Mouse (Mus musculus): ENCODE measurements around the gene Fgl2.
"Not testable (repeated sequence)": the region's sequence is repeated elsewhere in the genome, so short reads cannot be mapped to it uniquely, and the experiment has no call there.

Gene Fgl2

GRCm38 (mm10) chr5:21372493-21373179, at the start of gene Fgl2:
TSS of gene Fgl2 (plus strand) at chr5:21372642.
- in situ Hi-C loops (cut with MboI; ENCODE audit: low sequenced_read_pairs): no loop called here

GRCm38 (mm10) chr5:21326494-21326893, 45.9 kb upstream of the Fgl2 start:
- in situ Hi-C loops (cut with MboI; ENCODE audit: low sequenced_read_pairs): loop anchor here (10.0 kb wide), 1 partner anchor 88 kb away; no protein-coding TSS in a partner anchor

GRCm38 (mm10) chr5:21328560-21328959, 43.9 kb upstream of the Fgl2 start:
- in situ Hi-C loops (cut with MboI; ENCODE audit: low sequenced_read_pairs): loop anchor here (10.0 kb wide), 1 partner anchor 86 kb away; no protein-coding TSS in a partner anchor

DNA sequence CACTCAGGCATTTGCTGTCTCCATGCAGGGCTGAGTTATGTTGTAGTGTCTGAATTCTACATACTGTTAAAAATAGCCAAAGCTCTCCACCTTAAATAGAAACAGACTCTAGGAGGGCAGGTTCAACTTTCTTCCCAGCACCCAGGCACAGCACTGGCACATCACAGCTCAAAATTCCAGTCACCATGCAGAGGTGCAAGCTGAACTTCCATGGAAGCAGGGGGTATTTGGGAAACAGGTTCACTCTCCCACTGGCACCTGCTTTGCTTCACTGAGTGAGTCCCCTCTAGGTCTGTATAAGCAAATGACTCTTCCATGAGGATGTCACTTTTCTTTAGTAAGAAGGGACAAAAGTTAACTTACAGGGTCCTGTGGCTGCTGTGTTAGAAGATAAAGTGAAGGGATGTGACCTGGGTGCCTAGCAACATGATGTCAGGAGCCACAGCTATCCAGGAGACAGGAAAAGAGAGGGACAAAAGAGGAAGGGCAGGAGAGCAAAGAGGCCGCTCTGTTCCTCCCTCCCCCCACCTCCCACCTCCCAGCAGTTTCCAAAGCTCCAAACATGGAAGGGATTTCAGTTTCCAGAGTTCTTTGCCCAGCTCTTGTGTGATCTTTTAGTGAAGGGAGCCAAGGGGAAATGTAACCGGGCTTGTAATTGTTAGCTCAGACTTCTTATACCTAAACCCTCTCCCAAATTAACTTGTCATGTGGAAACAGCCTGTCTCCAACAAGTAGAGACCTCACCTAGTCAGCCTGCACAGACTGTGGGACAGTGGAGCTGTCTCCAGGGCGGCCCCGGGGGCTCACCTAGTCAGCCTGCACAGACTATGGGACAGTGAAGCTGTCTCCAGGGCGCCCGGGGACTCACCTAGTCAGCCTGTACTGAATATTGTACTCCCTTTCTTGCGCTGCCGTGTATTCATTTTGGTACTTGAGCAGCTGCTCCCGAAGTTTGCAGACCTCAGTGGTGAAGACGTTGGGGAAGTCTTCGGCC, 42.5 kb upstream of the Fgl2 start:
- in situ Hi-C loops (cut with MboI; ENCODE audit: low sequenced_read_pairs): loop anchor here (10.0 kb wide), 1 partner anchor 85 kb away; no protein-coding TSS in a partner anchor

DNA sequence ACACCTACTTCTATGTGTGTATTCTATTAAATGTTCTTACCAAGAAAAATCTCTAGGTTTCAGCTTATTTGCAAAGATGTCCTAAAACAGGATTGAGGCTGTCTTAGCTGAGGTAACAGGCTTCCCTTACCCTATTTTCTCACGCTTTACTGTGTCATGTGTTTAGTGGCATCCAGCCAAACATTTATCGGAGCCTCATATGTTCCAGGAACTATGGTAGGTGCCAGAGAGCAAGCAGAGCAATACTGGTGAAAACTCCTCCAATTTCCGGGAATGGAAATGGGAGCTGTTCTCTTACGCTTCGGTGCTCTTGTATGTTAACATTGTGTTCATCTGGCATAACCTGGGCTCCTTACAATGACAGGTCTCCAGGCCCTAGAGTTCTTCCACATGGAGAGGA, 40.8 kb upstream of the Fgl2 start:
- in situ Hi-C loops (cut with MboI; ENCODE audit: low sequenced_read_pairs): no loop called here

DNA sequence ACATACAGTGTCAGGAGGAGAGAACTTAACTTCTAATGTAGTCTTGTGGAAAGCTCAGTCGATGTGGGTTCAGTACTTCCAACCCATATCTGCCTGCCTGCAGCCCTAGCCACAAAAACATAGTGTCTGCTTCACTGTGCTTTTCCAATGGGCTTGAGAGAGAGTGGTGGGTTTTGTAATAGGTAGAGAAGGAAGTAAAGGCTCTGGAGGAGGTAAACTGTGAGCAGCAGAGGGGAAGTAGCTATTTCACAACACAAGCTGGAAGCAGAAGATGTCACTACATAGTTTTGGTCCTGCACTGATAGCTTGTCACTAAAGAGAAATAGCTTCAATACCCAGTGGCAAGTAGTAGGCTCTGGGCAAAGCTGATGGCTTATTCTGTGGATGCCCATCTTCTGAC, 40.3 kb upstream of the Fgl2 start:
- in situ Hi-C loops (cut with MboI; ENCODE audit: low sequenced_read_pairs): no loop called here

- in situ Hi-C loops (cut with MboI; ENCODE audit: low sequenced_read_pairs): not testable (repeated sequence)
Measured at GRCm38 (mm10) chr5:21342265-21342664, 30.2 kb upstream of the Fgl2 start.

GRCm38 (mm10) chr5:21348366-21348765, 24.1 kb upstream of the Fgl2 start:
- in situ Hi-C loops (cut with MboI; ENCODE audit: low sequenced_read_pairs): no loop called here

- in situ Hi-C loops (cut with MboI; ENCODE audit: low sequenced_read_pairs): no loop called here
Measured at GRCm38 (mm10) chr5:21351678-21352077, 20.8 kb upstream of the Fgl2 start.

DNA sequence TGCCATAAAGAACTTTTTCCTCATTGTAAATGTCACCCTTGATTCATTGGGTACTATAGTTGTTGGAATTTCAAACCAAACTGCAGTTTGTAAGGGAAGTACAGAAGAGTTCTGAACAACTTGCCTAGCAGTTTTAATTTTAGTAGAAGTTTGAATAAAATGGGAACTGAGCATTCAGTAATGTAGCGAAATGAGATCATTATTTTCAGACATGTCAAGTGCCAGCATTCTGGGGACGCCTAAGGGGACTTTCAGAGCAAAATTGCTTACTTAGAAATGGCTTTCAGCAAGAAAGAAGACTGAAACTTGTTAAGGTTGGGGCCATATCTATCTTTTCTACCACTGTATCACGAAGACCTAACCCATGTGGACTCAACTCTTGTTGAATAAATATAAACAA, 13.8 kb upstream of the Fgl2 start:
- in situ Hi-C loops (cut with MboI; ENCODE audit: low sequenced_read_pairs): no loop called here

DNA sequence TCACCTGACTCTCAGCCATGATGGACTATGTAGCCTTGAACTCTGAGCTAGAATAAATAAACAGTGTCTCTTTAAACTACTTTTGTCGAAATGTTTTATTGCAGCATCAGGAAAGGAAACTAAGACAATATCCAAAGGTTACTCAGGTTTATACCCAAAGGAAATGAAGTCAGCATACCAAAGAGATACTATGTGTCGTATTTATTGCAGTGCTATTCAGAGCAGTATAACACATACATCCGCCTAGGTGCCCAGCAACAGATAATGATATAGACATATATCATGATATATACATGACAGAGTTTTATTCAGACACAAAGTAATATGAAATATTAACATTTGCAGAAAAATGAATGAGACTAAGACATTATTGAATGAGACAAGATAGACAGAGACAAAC, 9.1 kb upstream of the Fgl2 start:
- in situ Hi-C loops (cut with MboI; ENCODE audit: low sequenced_read_pairs): no loop called here

DNA sequence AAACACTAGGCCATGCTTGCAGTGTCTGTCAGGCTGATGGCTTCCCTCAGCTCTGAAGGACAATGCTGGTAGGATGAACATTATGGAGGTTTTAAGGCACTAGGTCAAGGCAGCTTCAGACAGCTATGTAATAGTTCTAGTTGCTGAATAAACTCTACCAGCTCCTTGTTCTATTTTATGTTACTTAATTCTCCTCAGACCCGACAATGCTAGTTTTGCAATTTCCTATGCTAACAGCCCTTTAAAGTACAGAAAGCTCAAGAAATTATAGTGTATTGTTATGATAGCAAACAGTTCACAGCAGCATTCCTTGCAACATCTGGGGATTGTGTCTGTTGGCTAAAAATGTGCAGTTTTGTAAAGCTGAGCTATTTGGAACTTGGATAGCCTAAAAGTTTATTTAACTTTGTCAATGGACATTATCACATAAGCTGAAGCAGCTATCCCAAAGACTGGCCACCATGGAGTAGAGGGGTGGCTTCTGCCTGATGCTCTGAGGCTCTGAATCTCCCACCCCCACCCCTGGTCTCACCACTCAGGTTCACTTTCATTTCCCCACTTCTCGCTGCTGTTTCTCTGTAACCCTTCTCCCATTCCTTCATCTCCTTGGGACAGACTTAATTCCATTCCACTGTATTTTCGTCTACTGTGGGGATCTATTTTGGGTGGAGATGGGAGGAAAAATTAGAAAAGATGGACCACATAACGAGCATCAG, 5.9 kb upstream of the Fgl2 start:
- in situ Hi-C loops (cut with MboI; ENCODE audit: low sequenced_read_pairs): no loop called here

DNA sequence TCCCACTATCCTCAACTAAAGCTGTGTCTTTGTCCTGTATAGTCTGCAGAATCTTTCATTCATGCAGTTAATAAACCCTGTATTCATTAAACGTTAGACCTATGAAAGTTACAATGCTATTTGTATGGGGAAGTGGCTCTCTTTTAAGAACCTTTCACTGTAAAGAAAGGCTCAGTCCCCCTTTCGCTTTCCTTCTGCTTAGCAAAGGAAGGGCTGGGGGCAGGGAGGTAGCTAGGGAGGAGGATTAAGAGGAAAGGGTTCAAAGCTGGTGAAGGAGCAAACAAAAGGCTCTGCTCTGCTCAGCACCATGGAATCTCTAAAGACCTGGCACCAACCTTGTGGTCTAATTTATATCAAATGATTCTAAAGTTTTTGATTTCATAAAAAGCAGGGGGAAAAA, 4.9 kb upstream of the Fgl2 start:
- in situ Hi-C loops (cut with MboI; ENCODE audit: low sequenced_read_pairs): no loop called here

GRCm38 (mm10) chr5:21370218-21370947, 2.1 kb upstream of the Fgl2 start:
- in situ Hi-C loops (cut with MboI; ENCODE audit: low sequenced_read_pairs): no loop called here

GRCm38 (mm10) chr5:21371920-21372319, 522 bp upstream of the Fgl2 start:
- in situ Hi-C loops (cut with MboI; ENCODE audit: low sequenced_read_pairs): no loop called here

GRCm38 (mm10) chr5:21373180-21373518, 707 bp downstream of the Fgl2 start:
- in situ Hi-C loops (cut with MboI; ENCODE audit: low sequenced_read_pairs): no loop called here

GRCm38 (mm10) chr5:21376935-21377334, 4.5 kb downstream of the Fgl2 start:
- in situ Hi-C loops (cut with MboI; ENCODE audit: low sequenced_read_pairs): no loop called here

DNA sequence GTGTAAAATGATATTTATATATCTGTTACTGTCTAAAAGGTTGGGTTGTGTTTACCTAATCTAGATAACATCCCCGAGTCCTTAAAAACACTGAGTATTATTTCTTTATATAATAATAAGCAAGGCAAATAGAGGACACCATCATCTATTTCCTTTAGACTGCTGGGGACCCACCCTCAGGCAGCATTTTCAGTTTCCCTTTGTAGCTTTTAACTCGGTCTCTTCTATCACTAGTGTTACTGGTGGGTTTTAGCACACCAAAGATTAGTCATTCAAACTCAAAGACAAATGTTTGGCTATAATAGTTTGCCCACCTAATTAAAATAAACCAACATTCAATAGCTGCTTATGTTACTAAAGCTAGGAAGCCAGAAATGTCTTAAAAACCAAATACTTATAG, 6.0 kb downstream of the Fgl2 start:
- in situ Hi-C loops (cut with MboI; ENCODE audit: low sequenced_read_pairs): no loop called here

- in situ Hi-C loops (cut with MboI; ENCODE audit: low sequenced_read_pairs): no loop called here
Measured at GRCm38 (mm10) chr5:21381986-21382385, 9.5 kb downstream of the Fgl2 start.

GRCm38 (mm10) chr5:21382678-21383077, 10.2 kb downstream of the Fgl2 start:
- in situ Hi-C loops (cut with MboI; ENCODE audit: low sequenced_read_pairs): no loop called here

Measured in CH12F3 (cell line).